Mouse (Mus musculus) lung, adult 2 months (tissue): Measurements from ENCODE around the gene Nat8f2. TPM values are rescaled to one million over a fixed set of nuclear protein-coding genes. Genes with fewer than 3 reads are reported as not detected.
"Not testable (repeated sequence)": the region's sequence is repeated elsewhere in the genome, so short reads cannot be mapped to it uniquely, and the experiment has no call there.

Source experiments
- DNase-seq: peaks from one replicate; pipeline ENCODE4 v3.0.0; 2022
- H3K4me1 ChIP-seq: fragments of 200-500 bp; 2 replicates; pipeline ENCODE4 v1.6.1; 2011; ENCODE audit warnings: low read length; ENCODE audit not compliant: control insufficient read depth, insufficient read depth
- H3K4me3 ChIP-seq: fragments of 200-500 bp; replicated peaks from 2 replicates; pipeline ENCODE3; 2011; ENCODE audit warnings: low read depth, mild to moderate bottlenecking, control low read depth, low read length; ENCODE audit errors: extremely low read depth
- CTCF ChIP-seq: fragments of 200-500 bp; IDR thresholded peaks from 2 replicates; pipeline ENCODE4 v1.5.1; 2011; ENCODE audit warnings: mild to moderate bottlenecking, low read length, control low read depth; ENCODE audit not compliant: insufficient read depth
- POLR2A ChIP-seq: fragments of 200-500 bp; IDR thresholded peaks from 2 replicates; pipeline ENCODE4 v1.6.1; 2011; ENCODE audit warnings: low read depth, mild to moderate bottlenecking, control low read depth, low read length, borderline replicate concordance; ENCODE audit errors: extremely low read depth
- WGBS: fragments of 180-500 bp; shearing (Covaris S2); methylation state at CpG from one replicate; pipeline ENCODE4 v1.1.7; 2018; 5-methylcytosine and 5-hydroxymethylcytosine counted together
- polyA plus RNA-seq: library from polyadenylated mRNA; depleted of rRNA; stranded (reverse); fragments of >200 nt; gene quantifications from 2 replicates; pipeline ENCODE4 v1.2.3, GENCODE M21; 2012

Nat8f2 gene
- polyA plus RNA-seq, 1 experiment, result 0.11 TPM

DNA sequence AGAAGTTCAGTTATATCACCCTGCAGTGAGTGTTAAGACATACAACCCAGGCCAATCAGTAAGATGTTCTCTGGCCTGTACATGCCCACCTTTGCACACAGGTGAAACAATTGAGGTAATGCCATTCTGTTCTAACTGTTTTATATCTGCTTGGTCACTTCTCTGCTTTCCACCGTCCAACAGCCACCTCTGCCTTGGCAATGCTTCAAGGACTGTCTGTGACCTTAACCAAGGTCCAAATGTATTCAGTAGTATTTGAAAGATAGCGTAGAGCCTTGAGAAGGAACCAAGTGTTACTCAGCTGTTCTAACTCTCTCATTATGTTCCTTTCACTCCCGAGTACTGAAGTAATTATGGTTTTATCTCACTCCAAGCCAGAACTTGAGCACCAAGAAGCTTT is 6.4 kb downstream of the Nat8f2 start:
- TF ChIP-seq POLR2A, result no peak
- TF ChIP-seq CTCF, result no peak
- 52% methylated on average over 3 of the region's 3 CpGs for WGBS
- DNase-seq, result no peak

DNA sequence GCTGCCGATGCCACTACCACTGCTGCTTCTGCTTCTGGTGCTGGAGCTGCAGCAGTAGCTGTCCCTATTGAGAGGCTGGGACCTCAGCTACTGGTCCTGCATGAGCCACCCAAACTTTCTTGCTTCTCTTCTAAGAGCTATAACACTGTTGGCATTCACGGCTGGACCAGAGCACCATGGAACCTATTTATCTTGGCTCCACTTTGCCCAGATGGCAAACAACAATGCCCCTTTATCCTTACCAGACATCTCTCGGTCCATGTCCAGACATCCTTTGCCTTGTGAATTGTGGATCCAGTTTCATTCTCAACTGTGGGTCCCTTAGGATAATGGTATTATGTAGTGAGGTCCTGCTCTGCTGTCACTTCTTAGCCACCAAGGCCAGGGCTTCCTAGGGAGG is 7.7 kb downstream of the Nat8f2 start:
- TF ChIP-seq CTCF (no peak), POLR2A (no peak)
- H3K4me1 ChIP-seq, result no peaks in the 10 kb centered on the region
- WGBS, result 85% methylated on average over 3 of the region's 3 CpGs

More for the DNA sequence above, 6.4 kb downstream of the Nat8f2 start:
- H3K4me1 ChIP-seq, result no peaks in the 10 kb centered on the region
- no peak overlapping the region for H3K4me3 ChIP-seq

DNA sequence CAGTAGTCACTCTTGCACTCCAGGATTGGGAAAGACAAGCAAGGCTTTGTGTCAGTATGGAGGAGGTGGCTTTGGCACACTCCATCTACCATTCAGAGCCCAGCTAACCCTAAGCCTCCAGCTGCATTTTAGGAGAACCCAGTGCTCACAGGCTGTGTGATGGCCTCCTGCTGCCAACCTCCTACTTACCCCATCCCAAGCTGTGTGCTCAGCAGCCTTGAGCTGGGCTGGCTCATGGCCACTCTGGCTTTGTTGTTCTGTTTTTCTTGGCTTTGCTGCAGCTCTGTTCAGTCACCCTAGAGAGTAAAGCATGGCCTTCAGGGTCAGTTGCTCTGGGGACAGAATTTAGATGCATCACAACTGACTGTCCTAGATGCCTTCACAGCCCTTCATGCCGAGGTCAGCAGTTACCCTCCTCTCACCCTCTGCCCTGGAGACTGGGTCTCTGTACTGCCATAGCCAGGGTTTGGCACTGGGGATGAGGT is 12.7 kb downstream of the Nat8f2 start:
- H3K4me3 ChIP-seq, result no peak overlapping the region
- no peaks in the 10 kb centered on the region for H3K4me1 ChIP-seq
- DNase-seq, result peak; percentile 13
- 68% methylated on average over 1 of the region's 1 CpGs for WGBS
- no peak for TF ChIP-seq POLR2A
- no peak for TF ChIP-seq CTCF

More for the DNA sequence above, 7.7 kb downstream of the Nat8f2 start:
- DNase-seq, result no peak
- no peak overlapping the region for H3K4me3 ChIP-seq

DNA sequence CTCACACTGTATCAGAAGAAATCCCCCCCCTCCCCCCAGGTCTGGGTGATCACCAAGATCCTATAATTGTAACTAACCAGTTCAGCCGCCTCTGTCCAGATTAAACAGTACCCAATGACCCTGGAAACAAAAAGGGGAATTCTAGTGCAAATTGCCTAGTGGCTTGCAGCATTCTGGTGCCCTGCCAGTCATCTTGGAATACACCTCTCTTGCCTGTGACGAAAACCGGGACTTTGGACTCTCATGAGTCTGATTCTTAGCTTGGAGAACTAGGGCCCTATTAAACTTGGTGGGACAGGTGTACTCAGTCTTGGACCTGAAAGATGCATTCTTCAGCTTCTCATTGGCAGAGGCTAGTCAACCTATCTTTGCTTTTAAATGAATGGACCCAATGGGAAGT is 15.5 kb downstream of the Nat8f2 start:
- no peaks in the 10 kb centered on the region for H3K4me1 ChIP-seq
- TF ChIP-seq CTCF (no peak), POLR2A (no peak)
- WGBS, result 72% methylated on average over 3 of the region's 3 CpGs
- DNase-seq, result no peak
- no peak overlapping the region for H3K4me3 ChIP-seq

DNA sequence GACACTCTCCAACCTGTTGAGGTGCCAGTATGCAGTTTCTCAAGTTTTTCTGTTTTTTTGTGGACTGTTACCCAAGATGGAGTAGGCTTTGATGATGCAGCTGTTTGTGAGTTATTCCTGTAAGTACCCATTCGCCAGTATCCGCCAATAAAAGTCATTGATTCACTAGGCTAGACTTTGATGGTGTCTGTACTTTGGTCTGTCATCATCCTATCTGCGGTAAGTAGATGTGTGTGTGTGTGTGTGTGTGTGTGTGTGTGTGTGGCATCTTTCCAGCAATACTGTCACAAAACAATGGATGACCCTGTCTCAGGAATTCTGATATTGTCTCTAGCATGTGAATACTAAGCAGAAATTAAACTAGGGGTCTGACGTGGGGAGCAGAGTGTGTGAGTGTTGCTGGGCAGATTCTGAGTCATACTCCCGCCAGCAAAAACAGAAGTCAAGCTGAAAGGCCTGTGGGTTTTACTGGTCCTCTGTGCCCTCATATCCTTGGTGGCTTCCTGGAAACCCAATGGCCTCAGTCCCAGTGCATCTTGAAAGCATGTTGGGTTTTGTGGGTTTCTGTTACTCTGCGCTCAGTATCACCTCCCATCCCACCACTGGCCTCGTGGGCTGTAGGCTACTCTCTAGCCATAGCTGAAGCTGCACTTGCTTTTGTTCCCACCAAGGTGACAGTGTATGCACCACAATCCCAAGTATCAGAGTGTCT is 17.7 kb downstream of the Nat8f2 start:
- no peak for DNase-seq
- TF ChIP-seq CTCF, result no peak
- no peak for TF ChIP-seq POLR2A
- Histone ChIP-seq H3K4me3 (no peak overlapping the region), H3K4me1 (no peaks in the 10 kb centered on the region)
- WGBS, result 81% methylated on average over 7 of the region's 7 CpGs

DNA sequence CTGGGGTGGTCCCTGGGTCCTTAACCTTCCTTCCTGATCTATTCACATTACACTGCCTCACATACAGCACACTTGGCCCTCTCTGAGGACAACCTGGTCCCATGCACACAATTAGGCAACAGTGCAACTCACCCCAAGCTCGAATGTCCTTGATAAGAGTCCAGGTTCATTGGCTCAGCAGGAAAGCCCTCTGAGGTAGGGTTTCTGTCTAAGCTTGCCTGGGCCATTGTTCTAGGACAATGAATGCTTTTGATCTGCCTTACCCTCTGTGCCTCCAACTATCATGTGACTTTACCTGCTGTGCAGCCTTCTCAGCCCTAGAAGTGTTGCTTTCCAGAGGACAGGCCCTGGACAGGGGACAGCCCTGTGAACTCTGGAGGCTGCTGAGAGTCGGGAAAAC is 19.7 kb downstream of the Nat8f2 start:
- no peak for TF ChIP-seq CTCF
- TF ChIP-seq POLR2A, result no peak
- no peak for DNase-seq
- Histone ChIP-seq H3K4me1 (no peaks in the 10 kb centered on the region), H3K4me3 (no peak overlapping the region)
- WGBS, result 38% methylated on average over 2 of the region's 2 CpGs

DNA sequence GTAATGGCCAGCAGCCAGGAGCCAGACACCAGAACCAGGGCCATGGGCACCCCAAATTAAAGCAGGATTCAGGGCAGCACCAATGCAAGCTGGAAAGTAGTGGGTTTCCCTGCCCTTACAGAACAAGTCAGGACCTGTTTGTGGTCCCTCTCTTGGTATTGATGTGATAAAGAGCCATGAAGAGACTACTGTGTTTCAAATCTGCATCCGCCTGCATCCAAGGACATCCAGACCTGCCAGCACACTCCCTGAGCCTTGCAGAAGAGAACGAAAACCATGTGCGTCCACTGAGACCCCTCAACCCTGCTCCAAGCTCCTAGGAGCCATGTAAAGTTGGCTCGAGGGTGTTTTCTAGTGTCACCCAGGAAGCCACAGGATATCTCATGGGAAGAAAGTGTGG is 20.8 kb downstream of the Nat8f2 start:
- no peak overlapping the region for H3K4me3 ChIP-seq
- no peak for TF ChIP-seq CTCF
- no peak for DNase-seq
- no peaks in the 10 kb centered on the region for H3K4me1 ChIP-seq
- WGBS, result 87% methylated on average over 4 of the region's 4 CpGs

DNA sequence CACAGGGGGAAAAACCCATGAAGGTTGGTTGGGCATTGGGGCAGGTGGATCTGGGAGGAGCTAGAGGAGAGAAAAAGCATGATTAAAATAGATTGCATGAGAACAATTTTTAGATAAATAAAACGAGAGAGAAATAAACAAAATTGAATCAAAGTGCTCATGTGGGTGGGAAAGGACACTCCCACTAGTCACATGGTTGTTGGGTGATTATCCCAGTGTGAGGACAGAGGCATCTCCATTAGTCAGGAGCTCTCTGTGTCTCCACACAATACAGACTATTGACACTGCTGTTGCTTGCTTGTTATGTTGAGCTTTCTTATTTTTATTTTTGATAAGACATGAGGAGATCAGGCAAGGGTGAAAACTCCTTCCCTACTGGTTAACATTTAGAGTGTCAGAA is 22.0 kb downstream of the Nat8f2 start:
- WGBS, result 23% methylated on average over 1 of the region's 1 CpGs
- no peak overlapping the region for H3K4me3 ChIP-seq
- H3K4me1 ChIP-seq, result no peaks in the 10 kb centered on the region
- DNase-seq, result no peak
- no peak for TF ChIP-seq CTCF
- TF ChIP-seq POLR2A, result no peak

DNA sequence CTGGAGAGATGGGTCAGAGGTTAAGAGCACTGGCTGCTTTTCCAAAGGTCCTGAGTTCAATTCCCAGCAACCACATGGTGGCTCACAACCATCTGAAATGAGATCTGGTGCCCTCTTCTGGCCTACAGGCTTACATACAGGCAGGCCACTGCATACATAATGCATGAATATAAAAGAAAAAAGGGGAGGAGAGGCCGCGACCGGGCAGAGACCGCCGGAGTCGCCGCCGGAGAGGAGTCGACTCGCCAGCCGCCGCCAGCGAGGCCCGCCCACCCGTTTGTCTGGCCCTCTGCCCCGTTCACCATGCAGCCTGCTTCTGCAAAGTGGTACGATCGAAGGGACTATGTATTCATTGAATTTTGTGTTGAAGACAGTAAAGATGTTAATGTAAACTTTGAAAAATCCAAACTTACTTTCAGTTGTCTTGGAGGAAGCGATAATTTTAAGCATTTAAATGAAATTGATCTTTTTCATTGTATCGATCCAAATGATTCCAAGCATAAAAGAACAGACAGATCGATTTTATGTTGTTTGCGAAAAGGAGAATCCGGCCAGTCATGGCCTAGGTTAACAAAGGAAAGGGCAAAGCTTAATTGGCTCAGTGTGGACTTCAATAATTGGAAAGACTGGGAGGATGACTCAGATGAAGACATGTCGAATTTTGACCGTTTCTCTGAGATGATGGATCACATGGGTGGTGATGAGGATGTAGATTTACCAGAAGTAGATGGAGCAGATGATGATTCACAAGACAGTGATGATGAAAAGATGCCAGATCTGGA is 25.1 kb downstream of the Nat8f2 start:
- 73% methylated on average over 25 of the region's 25 CpGs for WGBS
- DNase-seq, H3K4me3 ChIP-seq, H3K4me1 ChIP-seq: not testable (repeated sequence)

DNA sequence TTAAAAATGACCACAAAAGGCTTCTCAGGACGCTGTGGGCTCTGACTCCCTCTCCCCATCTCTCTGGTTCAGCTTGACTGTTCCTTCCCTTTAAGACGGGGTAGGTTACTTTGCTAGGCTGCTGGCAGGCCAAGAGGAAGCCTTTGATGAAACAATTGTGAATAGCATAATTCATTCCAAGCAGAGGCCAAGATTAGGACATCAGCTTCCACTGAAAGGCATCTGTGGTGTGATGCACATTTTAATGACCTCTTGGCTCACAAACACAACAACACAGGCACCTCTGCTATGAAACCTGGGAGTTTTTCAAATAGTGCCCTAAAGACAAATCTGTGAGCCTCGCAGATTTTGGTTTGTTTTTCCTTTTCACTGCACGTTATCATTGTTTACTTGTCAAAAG is 29.0 kb downstream of the Nat8f2 start:
- H3K4me1 ChIP-seq, result no peaks in the 10 kb centered on the region
- DNase-seq, result no peak
- WGBS, result 35% methylated on average over 4 of the region's 4 CpGs
- no peak overlapping the region for H3K4me3 ChIP-seq
- TF ChIP-seq POLR2A (no peak), CTCF (no peak)
